Mouse (Mus musculus) ES-E14 (cell line): ENCODE measurements around the gene Rnf207. TPM values are rescaled to one million over a fixed set of nuclear protein-coding genes. Genes with fewer than 3 reads are reported as not detected.

Source experiments
- DNase-seq: peaks from one replicate; pipeline ENCODE4 v3.0.0-alpha.2; 2013; ENCODE audit warnings: low read depth, low spot score
- H3K27ac ChIP-seq: 2 replicates; pipeline ENCODE4 v1.5.1; 2012; ENCODE audit warnings: low read depth, mild to moderate bottlenecking, low read length, moderate library complexity, mixed read lengths; ENCODE audit not compliant: poor library complexity, insufficient read depth, severe bottlenecking
- H3K36me3 ChIP-seq: 2 replicates; pipeline ENCODE4 v1.6.1; 2012; ENCODE audit warnings: mild to moderate bottlenecking, low read length, moderate library complexity, mixed read lengths; ENCODE audit not compliant: control insufficient read depth, poor library complexity, insufficient read depth, severe bottlenecking
- H3K4me1 ChIP-seq, 2 experiments: fragments of 150-350 bp in 1 of 2; sonication (generic) in 1 of 2; 2 replicates each; pipeline ENCODE4 v1.6.1; 2012; ENCODE audit warnings: low read length in 2 of 2, mild to moderate bottlenecking in 1 of 2, mixed read lengths in 1 of 2; ENCODE audit not compliant: control insufficient read depth in 2 of 2, insufficient read depth in 2 of 2, poor library complexity in 1 of 2
- H3K4me3 ChIP-seq, 2 experiments: fragments of 150-350 bp in 1 of 2; sonication (generic) in 1 of 2; 2 replicates each; pipeline ENCODE4 v1.5.1; 2012; ENCODE audit warnings: low read length in 2 of 2, low read depth in 1 of 2, mild to moderate bottlenecking in 1 of 2, mixed read lengths in 1 of 2; ENCODE audit not compliant: insufficient read depth in 1 of 2, poor library complexity in 1 of 2, severe bottlenecking in 1 of 2
- H3K9ac ChIP-seq: 2 replicates; pipeline ENCODE4 v1.6.1; 2012; ENCODE audit warnings: low read depth, mild to moderate bottlenecking, low read length, mixed read lengths; ENCODE audit not compliant: poor library complexity, insufficient read depth, severe bottlenecking
- H3K9me3 ChIP-seq: fragments of 150-350 bp; sonication (generic); 2 replicates; pipeline ENCODE4 v1.6.1; 2012; ENCODE audit warnings: low read depth, mild to moderate bottlenecking, low read length; ENCODE audit not compliant: control insufficient read depth, insufficient read depth
- CHD2 ChIP-seq: IDR thresholded peaks from 2 replicates; pipeline ENCODE4 v1.6.1; 2014; ENCODE audit warnings: mild to moderate bottlenecking, low read depth, low read length, inconsistent platforms
- HCFC1 ChIP-seq: IDR thresholded peaks from 2 replicates; pipeline ENCODE4 v1.6.1; 2012; ENCODE audit warnings: low read length, inconsistent platforms, borderline replicate concordance; ENCODE audit not compliant: insufficient read depth
- MAFK ChIP-seq: IDR thresholded peaks from 2 replicates; pipeline ENCODE4 v1.6.1; 2014; ENCODE audit warnings: mild to moderate bottlenecking, low read depth, low read length, inconsistent platforms; ENCODE audit not compliant: insufficient read depth
- ZC3H11A ChIP-seq: IDR thresholded peaks from 2 replicates; pipeline ENCODE4 v1.6.1; 2012; ENCODE audit warnings: low read depth, mild to moderate bottlenecking, inconsistent platforms, low read length, borderline replicate concordance
- ZNF384 ChIP-seq: IDR thresholded peaks from 2 replicates; pipeline ENCODE4 v1.6.1; 2012; ENCODE audit warnings: low read depth, low read length, inconsistent platforms
- in situ Hi-C, 2 experiments: fragments of 600-800 bp; cut with MboI; formaldehyde crosslinking; loops; one replicate each; pipeline ENCODE4 v1.15.1; 2025; ENCODE audit warnings: low sequenced_read_pairs in 2 of 2, inconsistent platforms in 1 of 2; ENCODE audit not compliant: unreplicated experiment in 2 of 2
- total RNA-seq: library from RNA; depleted of rRNA; stranded (reverse); fragments of 300-350 nt; gene quantifications from 2 replicates; pipeline ENCODE4 v1.2.3, GENCODE M21; 2012

The Rnf207 gene
- total RNA-seq, 1 experiment: 4.6 TPM

DNA sequence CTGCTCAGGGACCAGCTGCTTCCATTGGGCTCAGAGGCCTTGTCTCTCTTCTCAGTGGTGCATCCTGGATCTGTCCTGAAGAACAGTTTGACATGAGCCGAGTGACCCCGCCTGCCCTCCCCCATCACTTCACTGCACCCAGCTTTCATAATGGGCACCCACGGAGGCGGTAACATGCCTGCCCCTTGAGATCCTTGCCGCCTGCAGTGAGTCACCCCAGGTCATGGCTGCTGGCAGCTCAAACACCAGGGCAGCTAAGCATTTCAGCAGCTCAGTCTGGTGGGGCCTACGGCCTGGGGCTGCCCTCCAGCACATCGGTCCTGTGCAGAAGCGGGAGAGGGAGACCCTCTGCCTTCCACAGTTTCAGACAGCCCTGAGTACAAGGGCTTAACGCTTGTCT, 11.3 kb downstream of the Rnf207 start:
- no peak for TF ChIP-seq HCFC1
- no peak for TF ChIP-seq CHD2
- TF ChIP-seq ZC3H11A: no peak
- no peak for TF ChIP-seq MAFK
- TF ChIP-seq ZNF384: no peak
- H3K27ac ChIP-seq: no peak overlapping the region
- no peaks in the 10 kb centered on the region for H3K9me3 ChIP-seq
- in situ Hi-C loops: no loop called here
- peaks cover 0 to 12% of the 10 kb centered on the region in 2 experiments; a peak in 2 of 4 replicates for H3K4me1 ChIP-seq
- no peak overlapping the region for H3K9ac ChIP-seq
- H3K4me3 ChIP-seq: no peak overlapping the region
- peaks cover 25% of the 10 kb centered on the region for H3K36me3 ChIP-seq
- DNase-seq: no peak

GRCm38 (mm10) chr4:152305991-152306390, 12.8 kb downstream of the Rnf207 start:
- in situ Hi-C loops: no loop called here
- DNase-seq: no peak
- Histone ChIP-seq H3K4me3 (no peak overlapping the region), H3K9me3 (no peaks in the 10 kb centered on the region), H3K4me1 (peaks cover 0 to 1% of the 10 kb centered on the region in 2 experiments; a peak in 1 of 4 replicates), H3K9ac (no peak overlapping the region), H3K36me3 (peaks cover 22% of the 10 kb centered on the region), H3K27ac (no peak overlapping the region)
- TF ChIP-seq ZC3H11A (no peak), HCFC1 (no peak), ZNF384 (no peak), MAFK (no peak), CHD2 (no peak)

- Histone ChIP-seq H3K9ac (no peak overlapping the region), H3K27ac (no peak overlapping the region), H3K4me1 (peaks cover 0 to 1% of the 10 kb centered on the region in 2 experiments; a peak in 1 of 4 replicates), H3K36me3 (peaks cover 31% of the 10 kb centered on the region), H3K4me3 (no peak overlapping the region), H3K9me3 (no peaks in the 10 kb centered on the region)
- DNase-seq: no peak
- TF ChIP-seq HCFC1 (no peak), MAFK (no peak), ZNF384 (no peak), CHD2 (no peak)
- in situ Hi-C loops: no loop called here
Measured at GRCm38 (mm10) chr4:152304685-152305084, 14.1 kb downstream of the Rnf207 start.

DNA sequence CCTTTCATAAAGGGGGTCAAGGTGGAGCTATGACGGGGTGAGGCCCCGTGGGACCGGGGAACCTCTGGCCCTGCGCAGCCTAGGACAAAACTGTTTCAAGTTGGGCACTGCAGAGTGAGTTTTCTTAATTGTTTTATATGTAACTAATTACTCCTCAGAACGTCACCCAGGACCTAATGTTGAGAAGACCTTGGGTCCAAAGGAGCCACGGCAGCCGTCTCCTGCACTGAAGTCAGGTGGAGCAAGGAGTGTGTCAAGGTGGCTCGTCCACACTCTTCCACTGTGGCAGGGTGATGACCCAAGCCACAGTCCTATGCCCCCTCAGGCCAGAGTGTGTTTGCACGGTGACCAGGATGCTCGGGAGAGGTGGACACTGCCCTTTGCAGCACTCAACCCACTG, 15.6 kb downstream of the Rnf207 start:
- TF ChIP-seq ZNF384 (no peak), ZC3H11A (no peak), HCFC1 (no peak), CHD2 (no peak), MAFK (no peak)
- DNase-seq: no peak
- Histone ChIP-seq H3K36me3 (peaks cover 32% of the 10 kb centered on the region), H3K9me3 (no peaks in the 10 kb centered on the region), H3K9ac (no peak overlapping the region), H3K27ac (no peak overlapping the region), H3K4me3 (no peak overlapping the region), H3K4me1 (peaks cover 1 to 2% of the 10 kb centered on the region in 2 experiments; a peak in 1 of 4 replicates)
- in situ Hi-C loops: no loop called here

- peaks cover 32% of the 10 kb centered on the region for H3K36me3 ChIP-seq
- H3K27ac ChIP-seq: no peak overlapping the region
- no peak overlapping the region for H3K4me3 ChIP-seq
- no peak for TF ChIP-seq HCFC1
- TF ChIP-seq MAFK: no peak
- no peak for TF ChIP-seq CHD2
- no peak for TF ChIP-seq ZNF384
- no peak for TF ChIP-seq ZC3H11A
- no peak for DNase-seq
- in situ Hi-C loops: no loop called here
- 0 out of 4 replicates have a peak, but pooled peaks cover 3 to 4% of the 10 kb centered on the region in 2 experiments for H3K4me1 ChIP-seq
- no peaks in the 10 kb centered on the region for H3K9me3 ChIP-seq
- no peak overlapping the region for H3K9ac ChIP-seq
Measured at GRCm38 (mm10) chr4:152302012-152302411, 16.8 kb downstream of the Rnf207 start.
